Mouse (Mus musculus) stomach, postnatal 0 days (tissue): Measurements from ENCODE around the gene Marveld1.

Experiments
- CTCF ChIP-seq: IDR thresholded peaks from 2 replicates; pipeline ENCODE4 v1.5.1; 2016; ENCODE audit warnings: antibody characterized with exemption, low read depth, mild to moderate bottlenecking, moderate library complexity
- EP300 ChIP-seq: optimal IDR thresholded peaks from 2 replicates; pipeline ENCODE3; 2016; ENCODE audit warnings: antibody characterized with exemption

GRCm38 (mm10) chr19:42176841-42177240, 29.6 kb downstream of the Marveld1 start:
- TF ChIP-seq CTCF (no peak), EP300 (no peak)
